Mouse (Mus musculus): ENCODE results near the gene Uaca. TPM values are rescaled to one million over a fixed set of nuclear protein-coding genes. Genes with fewer than 3 reads are reported as not detected.

The Uaca gene
- polyA plus RNA-seq, 1 experiment = 10.6 TPM

GRCm38 (mm10) chr9:60899201-60899600 lies 104.9 kb downstream of the Uaca start:
- Histone ChIP-seq H3K79me3 (ENCODE audit: low read depth) (no peaks in the 10 kb centered on the region), H3K79me2 (ENCODE audit: control insufficient read depth, insufficient read depth) (no peaks in the 10 kb centered on the region), H3ac (ENCODE audit: control insufficient read depth, insufficient read length, low read depth) (no peak overlapping the region), H3K36me3 (ENCODE audit: control insufficient read depth, insufficient read depth) (no peaks in the 10 kb centered on the region), H3K27me3 (ENCODE audit: control insufficient read depth, insufficient read depth, insufficient read length) (peaks cover 8% of the 10 kb centered on the region), H3K4me3 (ENCODE audit: insufficient read depth, poor library complexity, severe bottlenecking) (no peak overlapping the region)
- TF ChIP-seq CTCF (IDR thresholded peaks at IDR 0.05; ENCODE audit: control insufficient read depth, insufficient read depth, insufficient read length) (no peak), MYOG (IDR thresholded peaks at IDR 0.05; ENCODE audit: control insufficient read depth, extremely low read depth, insufficient read length) (no peak), MAX (IDR thresholded peaks at IDR 0.05) (no peak), CEBPB (IDR thresholded peaks at IDR 0.05; ENCODE audit: low read depth) (no peak), FOSL1 (IDR thresholded peaks at IDR 0.05; ENCODE audit: insufficient read depth, low read length, poor library complexity, severe bottlenecking) (no peak), USF1 (IDR thresholded peaks at IDR 0.05; ENCODE audit: low read depth) (no peak), MYOD1 (IDR thresholded peaks at IDR 0.05; ENCODE audit: control insufficient read depth, insufficient read length, low read depth) (no peak)

- Histone ChIP-seq H3K79me2 (ENCODE audit: control insufficient read depth, insufficient read depth) (no peaks in the 10 kb centered on the region), H3K79me3 (ENCODE audit: low read depth) (no peaks in the 10 kb centered on the region), H3K36me3 (ENCODE audit: control insufficient read depth, insufficient read depth) (no peaks in the 10 kb centered on the region), H3K4me3 (ENCODE audit: insufficient read depth, poor library complexity, severe bottlenecking) (no peak overlapping the region), H3K27me3 (ENCODE audit: control insufficient read depth, insufficient read depth, insufficient read length) (peaks cover under 1% of the 10 kb centered on the region), H3ac (ENCODE audit: control insufficient read depth, insufficient read length, low read depth) (no peak overlapping the region)
- TF ChIP-seq MYOD1 (IDR thresholded peaks at IDR 0.05; ENCODE audit: control insufficient read depth, insufficient read length, low read depth) (no peak), CTCF (IDR thresholded peaks at IDR 0.05; ENCODE audit: control insufficient read depth, insufficient read depth, insufficient read length) (no peak), MYOG (IDR thresholded peaks at IDR 0.05; ENCODE audit: control insufficient read depth, extremely low read depth, insufficient read length) (no peak), CEBPB (IDR thresholded peaks at IDR 0.05; ENCODE audit: low read depth) (no peak), MAX (IDR thresholded peaks at IDR 0.05) (no peak), FOSL1 (IDR thresholded peaks at IDR 0.05; ENCODE audit: insufficient read depth, low read length, poor library complexity, severe bottlenecking) (no peak), USF1 (IDR thresholded peaks at IDR 0.05; ENCODE audit: low read depth) (no peak)
Observed at GRCm38 (mm10) chr9:60899797-60900459, 105.6 kb downstream of the Uaca start.

GRCm38 (mm10) chr9:60912266-60912665 lies 117.9 kb downstream of the Uaca start:
- Histone ChIP-seq H3K79me3 (ENCODE audit: low read depth) (no peaks in the 10 kb centered on the region), H3K79me2 (ENCODE audit: control insufficient read depth, insufficient read depth) (no peaks in the 10 kb centered on the region), H3K27me3 (ENCODE audit: control insufficient read depth, insufficient read depth, insufficient read length) (peaks cover 10% of the 10 kb centered on the region), H3K36me3 (ENCODE audit: control insufficient read depth, insufficient read depth) (no peaks in the 10 kb centered on the region), H3K4me3 (ENCODE audit: insufficient read depth, poor library complexity, severe bottlenecking) (no peak overlapping the region), H3ac (ENCODE audit: control insufficient read depth, insufficient read length, low read depth) (no peak overlapping the region)
- TF ChIP-seq CTCF (IDR thresholded peaks at IDR 0.05; ENCODE audit: control insufficient read depth, insufficient read depth, insufficient read length) = no peak
- no peak for TF ChIP-seq FOSL1 (IDR thresholded peaks at IDR 0.05; ENCODE audit: insufficient read depth, low read length, poor library complexity, severe bottlenecking)
- no peak for TF ChIP-seq CEBPB (IDR thresholded peaks at IDR 0.05; ENCODE audit: low read depth)
- TF ChIP-seq USF1 (IDR thresholded peaks at IDR 0.05; ENCODE audit: low read depth) = no peak
- no peak for TF ChIP-seq MYOD1 (IDR thresholded peaks at IDR 0.05; ENCODE audit: control insufficient read depth, insufficient read length, low read depth)
- no peak for TF ChIP-seq MYOG (IDR thresholded peaks at IDR 0.05; ENCODE audit: control insufficient read depth, extremely low read depth, insufficient read length)
- no peak for TF ChIP-seq MAX (IDR thresholded peaks at IDR 0.05)

DNA sequence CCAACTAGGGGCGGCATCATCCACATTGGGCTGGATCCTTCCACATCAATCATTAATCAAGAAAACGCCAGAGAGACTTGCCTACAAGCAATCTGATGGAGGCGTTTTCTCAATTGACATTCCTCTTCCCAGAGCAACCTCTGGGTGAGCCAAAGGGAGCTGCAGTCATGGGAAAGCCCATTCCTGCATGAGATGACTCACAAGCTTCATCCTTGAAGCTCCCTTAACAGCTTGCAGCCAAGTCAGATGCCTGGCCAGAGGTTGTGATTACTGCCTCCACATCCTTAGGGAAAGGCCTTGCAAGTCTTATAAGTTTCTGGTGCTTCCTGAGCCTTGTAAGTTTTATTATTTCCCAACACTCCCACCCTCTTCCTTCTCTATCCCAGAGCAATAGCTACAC lies 119.3 kb downstream of the Uaca start:
- H3K4me3 ChIP-seq (ENCODE audit: insufficient read depth, poor library complexity, severe bottlenecking) = no peak overlapping the region
- H3K36me3 ChIP-seq (ENCODE audit: control insufficient read depth, insufficient read depth) = no peaks in the 10 kb centered on the region
- no peak overlapping the region for H3ac ChIP-seq (ENCODE audit: control insufficient read depth, insufficient read length, low read depth)
- no peak for TF ChIP-seq CEBPB (IDR thresholded peaks at IDR 0.05; ENCODE audit: low read depth)
- TF ChIP-seq CTCF (IDR thresholded peaks at IDR 0.05; ENCODE audit: control insufficient read depth, insufficient read depth, insufficient read length) = no peak
- no peak for TF ChIP-seq MAX (IDR thresholded peaks at IDR 0.05)
- TF ChIP-seq FOSL1 (IDR thresholded peaks at IDR 0.05; ENCODE audit: insufficient read depth, low read length, poor library complexity, severe bottlenecking) = no peak
- TF ChIP-seq USF1 (IDR thresholded peaks at IDR 0.05; ENCODE audit: low read depth) = no peak
- no peak for TF ChIP-seq MYOG (IDR thresholded peaks at IDR 0.05; ENCODE audit: control insufficient read depth, extremely low read depth, insufficient read length)
- TF ChIP-seq MYOD1 (IDR thresholded peaks at IDR 0.05; ENCODE audit: control insufficient read depth, insufficient read length, low read depth) = no peak
- H3K27me3 ChIP-seq (ENCODE audit: control insufficient read depth, insufficient read depth, insufficient read length) = peaks cover 16% of the 10 kb centered on the region
- H3K79me3 ChIP-seq (ENCODE audit: low read depth) = no peaks in the 10 kb centered on the region
- H3K79me2 ChIP-seq (ENCODE audit: control insufficient read depth, insufficient read depth) = no peaks in the 10 kb centered on the region

- no peak overlapping the region for H3K4me3 ChIP-seq (ENCODE audit: insufficient read depth, poor library complexity, severe bottlenecking)
- no peak for TF ChIP-seq MAX (IDR thresholded peaks at IDR 0.05)
- TF ChIP-seq MYOD1 (IDR thresholded peaks at IDR 0.05; ENCODE audit: control insufficient read depth, insufficient read length, low read depth) = no peak
- TF ChIP-seq FOSL1 (IDR thresholded peaks at IDR 0.05; ENCODE audit: insufficient read depth, low read length, poor library complexity, severe bottlenecking) = no peak
- H3K79me2 ChIP-seq (ENCODE audit: control insufficient read depth, insufficient read depth) = no peaks in the 10 kb centered on the region
- no peaks in the 10 kb centered on the region for H3K36me3 ChIP-seq (ENCODE audit: control insufficient read depth, insufficient read depth)
- no peaks in the 10 kb centered on the region for H3K79me3 ChIP-seq (ENCODE audit: low read depth)
- H3ac ChIP-seq (ENCODE audit: control insufficient read depth, insufficient read length, low read depth) = no peak overlapping the region
- peaks cover 9% of the 10 kb centered on the region for H3K27me3 ChIP-seq (ENCODE audit: control insufficient read depth, insufficient read depth, insufficient read length)
Observed at GRCm38 (mm10) chr9:60919936-60920672, 125.8 kb downstream of the Uaca start.

All from C2C12 (cell line).